Mouse (Mus musculus) G1E-ER4 (cell line): ENCODE data around the gene Slc45a1. TPM values are rescaled to one million over a fixed set of nuclear protein-coding genes. Genes with fewer than 3 reads are reported as not detected.

ENCODE experiments used
- GATA1 ChIP-seq: IDR thresholded peaks from one replicate; pipeline ENCODE4 v1.8.0; 2012; ENCODE audit warnings: low read length, inconsistent platforms
- polyA plus RNA-seq: library from polyadenylated mRNA; stranded (reverse); fragments of >175 nt; gene quantifications from 2 replicates; pipeline ENCODE4 v1.2.3, GENCODE M21; 2012

Gene Slc45a1
- polyA plus RNA-seq, 1 experiment: not detected

- TF ChIP-seq GATA1: no peak
Measured at GRCm38 (mm10) chr4:150598686-150599085, 53.3 kb downstream of the Slc45a1 start.

GRCm38 (mm10) chr4:150595991-150596390 is 56.0 kb downstream of the Slc45a1 start:
- no peak for TF ChIP-seq GATA1

- TF ChIP-seq GATA1: no peak
Measured at GRCm38 (mm10) chr4:150595071-150595470, 56.9 kb downstream of the Slc45a1 start.

GRCm38 (mm10) chr4:150594298-150594829 is 57.6 kb downstream of the Slc45a1 start:
- no peak for TF ChIP-seq GATA1

GRCm38 (mm10) chr4:150593473-150594217 is 58.3 kb downstream of the Slc45a1 start:
- no peak for TF ChIP-seq GATA1

- TF ChIP-seq GATA1: no peak
Measured at GRCm38 (mm10) chr4:150592087-150592486, 59.9 kb downstream of the Slc45a1 start.

- TF ChIP-seq GATA1: no peak
Measured at GRCm38 (mm10) chr4:150591602-150592001, 60.4 kb downstream of the Slc45a1 start.

GRCm38 (mm10) chr4:150590621-150591282 is 61.2 kb downstream of the Slc45a1 start:
- no peak for TF ChIP-seq GATA1

GRCm38 (mm10) chr4:150588300-150588621 is 63.7 kb downstream of the Slc45a1 start:
- no peak for TF ChIP-seq GATA1

- TF ChIP-seq GATA1: no peak
Measured at GRCm38 (mm10) chr4:150587597-150588299, 64.2 kb downstream of the Slc45a1 start.

GRCm38 (mm10) chr4:150586275-150586674 is 65.7 kb downstream of the Slc45a1 start:
- TF ChIP-seq GATA1: no peak

GRCm38 (mm10) chr4:150585800-150586199 is 66.2 kb downstream of the Slc45a1 start:
- TF ChIP-seq GATA1: no peak

- TF ChIP-seq GATA1: no peak
Measured at GRCm38 (mm10) chr4:150583777-150584135, 68.2 kb downstream of the Slc45a1 start.

GRCm38 (mm10) chr4:150582966-150583776 is 68.8 kb downstream of the Slc45a1 start:
- no peak for TF ChIP-seq GATA1

- no peak for TF ChIP-seq GATA1
Measured at GRCm38 (mm10) chr4:150581931-150582723, 69.8 kb downstream of the Slc45a1 start.

Other genes with a start within 250 kb of the Slc45a1 start
- not detected in 2 replicates for gene Errfi1, start 201.7 kb upstream of the Slc45a1 start, polyA plus RNA-seq